Mouse (Mus musculus) layer of hippocampus, adult 18-20 months (tissue): ENCODE results near the gene Cdkal1. TPM values are rescaled to one million over a fixed set of nuclear protein-coding genes. Genes with fewer than 3 reads are reported as not detected.

ENCODE experiments used
- DNase-seq, 2 experiments: peaks; one replicate each; pipeline ENCODE4 v3.0.0; 2022; ENCODE audit warnings: low spot score in 2 of 2
- long read RNA-seq: library from polyadenylated mRNA; stranded (forward); transcript quantifications from one replicate; pipeline ENCODE4 v2.0.0, GENCODE M21; 2021
- total RNA-seq, 2 experiments: library from RNA; stranded (reverse); gene quantifications; 2 replicates each; pipeline ENCODE4 v1.2.3; 2021

The Cdkal1 gene
- total RNA-seq = 10 to 100 TPM; 26.0 to 26.3 TPM
- long read RNA-seq, transcript Cdkal1-201 (16 exons, 2,629 nt) = major isoform, 16 of 21 reads
- long read RNA-seq, partial matches to known transcripts = 3 of 21 reads
- long read RNA-seq, other reads (novel, unspliced or antisense) = 1 of 21 reads

DNA sequence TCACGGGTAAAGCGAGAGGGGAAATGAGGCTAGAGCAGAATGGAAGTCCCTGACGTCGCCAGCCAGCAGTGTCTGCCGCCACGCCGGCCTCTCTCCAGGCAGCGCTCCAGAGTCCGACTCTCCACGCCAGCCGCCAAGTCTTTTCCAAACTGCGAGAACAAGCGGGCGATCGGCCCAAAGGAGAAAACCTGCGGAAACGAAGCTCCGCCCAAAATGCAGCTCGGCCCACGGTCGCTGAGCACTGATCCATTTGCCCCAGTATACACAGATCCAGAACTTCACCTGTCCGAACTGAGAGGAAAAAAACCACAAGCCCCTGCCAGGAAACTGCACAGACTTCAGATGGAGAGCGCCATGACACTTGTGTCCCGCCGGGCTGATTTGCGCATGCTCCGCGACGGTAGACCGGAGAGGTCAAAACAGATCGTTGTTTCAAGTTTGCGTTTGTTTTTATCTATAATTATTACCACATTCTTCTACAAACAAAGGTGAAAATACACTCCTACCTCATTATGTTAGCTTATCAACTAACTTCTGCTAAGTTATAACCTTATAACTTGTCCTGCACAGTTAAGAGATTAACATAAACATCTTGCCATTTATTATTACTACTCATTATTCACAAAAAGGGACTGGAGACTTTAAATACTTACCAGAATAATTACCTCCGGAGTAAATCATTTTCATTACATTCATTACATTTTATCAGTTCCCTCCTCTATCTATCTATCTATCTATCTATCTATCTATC is at the start of gene Cdkal1:
Gene Cdkal1 (minus strand): TSS at position 394 of the 751 bp plus-strand sequence.
- DNase-seq = peak; percentile 61 to 90

DNA sequence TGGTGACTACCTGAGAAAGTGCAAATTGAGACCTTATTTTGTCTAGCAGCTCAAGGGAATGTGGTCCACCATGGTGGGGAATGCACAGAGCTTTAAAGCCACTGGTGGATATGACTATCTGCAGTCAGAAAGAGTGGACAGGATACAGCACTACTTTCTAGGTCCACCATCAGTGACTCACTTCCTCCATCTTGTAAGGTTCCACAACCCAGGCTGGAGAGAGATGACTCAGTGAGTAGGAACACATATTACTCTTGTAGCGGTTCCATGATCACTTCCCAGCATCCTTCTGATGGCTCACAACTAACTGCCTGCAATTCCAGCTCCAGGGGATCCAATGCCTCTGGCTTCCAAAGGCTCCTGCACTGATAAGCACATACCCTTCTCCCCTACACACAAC is 47.9 kb upstream of the Cdkal1 start:
- DNase-seq = no peak

DNA sequence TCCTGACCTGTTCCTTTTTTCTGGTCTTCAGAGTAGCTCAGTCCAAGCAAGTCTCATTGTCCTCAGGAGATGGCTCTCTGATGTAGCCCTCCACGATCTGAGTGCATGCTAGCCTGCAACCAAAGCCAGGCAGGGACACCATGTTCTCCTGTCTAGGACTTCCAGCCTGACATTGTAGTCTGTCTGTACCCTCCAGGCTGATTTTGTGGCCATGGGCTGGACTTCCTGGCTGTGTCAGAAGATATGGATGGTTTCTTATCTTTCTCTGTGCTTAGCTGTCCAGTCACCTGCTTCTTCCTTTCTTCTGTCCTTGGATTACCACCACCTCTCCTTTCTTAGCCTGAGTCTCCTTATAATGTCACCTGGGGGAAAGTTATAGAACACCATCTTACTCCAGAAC is 47.2 kb upstream of the Cdkal1 start:
- no peak for DNase-seq

DNA sequence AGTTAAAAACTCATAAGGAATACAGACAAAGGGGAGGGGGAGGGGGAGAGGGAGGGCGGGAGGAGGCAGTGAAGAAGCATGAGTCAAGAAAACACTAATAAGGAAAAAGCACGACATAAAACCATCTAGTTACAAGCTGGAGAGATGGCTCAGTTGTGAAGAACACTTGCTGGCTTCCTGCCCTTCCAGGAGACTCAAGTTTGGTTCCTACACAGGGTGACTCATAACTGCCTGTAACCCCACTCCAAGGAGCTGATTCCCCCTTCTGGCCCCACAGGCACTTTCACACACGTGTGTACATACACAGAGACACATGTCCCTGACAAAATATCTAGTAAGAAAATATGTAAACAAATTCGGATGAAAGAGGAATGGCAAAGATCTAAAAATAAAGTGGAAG is 46.2 kb upstream of the Cdkal1 start:
- no peak for DNase-seq

DNA sequence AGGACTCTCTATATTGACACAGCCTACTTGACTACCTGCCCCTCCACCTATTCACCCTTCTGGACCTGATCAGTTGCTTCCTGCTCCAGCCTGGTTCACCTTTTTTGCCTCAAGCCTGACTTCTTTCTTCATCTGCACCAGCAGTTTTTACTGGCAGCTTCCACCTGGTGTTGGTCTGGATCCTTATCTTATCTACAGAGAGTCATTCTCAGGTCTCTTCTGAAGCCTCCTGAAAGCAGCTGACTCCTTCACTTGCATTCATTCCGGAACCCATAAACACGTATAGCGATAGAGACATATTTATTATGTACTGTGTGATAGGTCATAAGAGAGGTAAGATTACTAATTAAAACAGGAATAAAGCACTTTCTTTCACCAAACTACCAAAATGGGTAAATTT is 11.3 kb upstream of the Cdkal1 start:
- DNase-seq = no peak

DNA sequence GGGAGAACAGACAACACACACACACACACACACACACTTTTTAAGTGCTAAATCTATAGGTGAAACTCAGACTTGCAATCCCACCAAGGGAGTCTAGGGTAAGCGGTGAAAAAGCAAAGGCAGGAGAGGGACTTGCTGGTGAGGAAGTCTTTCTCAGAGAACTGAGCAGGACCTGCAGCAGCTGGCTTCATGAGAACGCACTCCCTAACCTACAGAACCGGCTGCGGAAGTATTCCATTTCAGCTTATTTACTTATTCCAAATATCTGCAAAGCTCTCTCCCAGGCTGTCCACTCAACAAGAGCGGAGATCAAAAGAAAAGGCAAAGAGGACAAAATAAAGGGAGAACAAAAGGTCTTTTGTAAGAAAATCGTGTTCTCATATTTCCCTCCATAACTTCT is 8.9 kb upstream of the Cdkal1 start:
- DNase-seq = no peak

DNA sequence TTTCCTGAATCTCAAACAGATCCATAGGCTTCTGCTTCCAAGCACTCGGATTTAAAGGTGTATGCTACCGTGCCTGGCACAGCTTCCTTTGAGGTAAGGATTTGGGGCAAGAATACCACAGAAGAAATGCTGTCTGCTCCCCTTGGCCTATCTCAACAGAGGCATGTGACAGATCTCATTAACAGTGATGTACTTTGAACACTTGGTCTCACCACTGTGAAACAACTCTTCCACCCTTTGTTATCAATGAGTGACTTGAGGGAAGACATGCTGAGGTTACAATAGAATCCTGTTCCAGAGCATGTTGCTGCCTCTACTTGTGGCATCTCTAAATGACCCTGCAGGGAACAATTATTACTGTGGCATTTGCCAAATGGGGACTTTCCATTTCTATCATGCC is 4.6 kb upstream of the Cdkal1 start:
- DNase-seq = no peak

DNA sequence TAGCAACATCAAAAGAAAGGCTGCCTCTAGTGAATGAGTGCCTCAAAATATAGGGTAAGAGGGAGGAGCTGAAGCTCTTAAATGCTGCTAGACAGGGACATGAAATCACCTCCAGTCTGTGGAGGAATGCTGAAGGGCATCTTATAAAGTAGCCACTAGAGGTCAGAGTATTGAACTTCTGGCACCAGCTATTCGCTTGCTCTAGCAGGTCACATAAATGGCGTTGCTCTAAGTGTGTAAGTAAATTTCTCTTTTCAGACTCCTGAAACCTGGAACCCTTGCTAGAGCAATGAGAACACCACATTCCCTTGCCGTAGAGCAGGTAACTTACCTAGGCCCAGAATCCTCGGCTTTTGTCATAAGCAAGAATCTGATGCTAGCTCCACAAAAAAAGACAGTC is 2.0 kb upstream of the Cdkal1 start:
- peak in 1 of 2 experiments; percentile 41 for DNase-seq

DNA sequence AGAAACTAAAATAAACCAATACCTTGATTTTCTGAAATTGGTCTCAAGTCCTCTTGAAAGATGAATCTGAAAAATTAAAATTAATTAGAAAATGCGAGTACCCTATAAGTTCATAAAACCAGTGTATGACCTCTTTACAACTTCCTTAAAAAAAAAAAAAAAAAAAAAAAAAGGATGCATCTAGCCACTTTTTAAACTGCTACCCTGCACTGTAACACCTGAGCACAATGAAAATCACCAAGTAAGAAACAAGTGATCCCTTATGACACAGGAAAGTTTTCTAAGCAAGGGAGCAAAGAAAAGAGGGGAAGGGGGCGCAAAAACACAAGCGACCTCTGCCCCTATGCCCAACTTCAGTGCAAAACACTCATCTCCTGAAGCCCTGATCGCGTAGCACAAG is 598 bp downstream of the Cdkal1 start:
- DNase-seq = no peak

DNA sequence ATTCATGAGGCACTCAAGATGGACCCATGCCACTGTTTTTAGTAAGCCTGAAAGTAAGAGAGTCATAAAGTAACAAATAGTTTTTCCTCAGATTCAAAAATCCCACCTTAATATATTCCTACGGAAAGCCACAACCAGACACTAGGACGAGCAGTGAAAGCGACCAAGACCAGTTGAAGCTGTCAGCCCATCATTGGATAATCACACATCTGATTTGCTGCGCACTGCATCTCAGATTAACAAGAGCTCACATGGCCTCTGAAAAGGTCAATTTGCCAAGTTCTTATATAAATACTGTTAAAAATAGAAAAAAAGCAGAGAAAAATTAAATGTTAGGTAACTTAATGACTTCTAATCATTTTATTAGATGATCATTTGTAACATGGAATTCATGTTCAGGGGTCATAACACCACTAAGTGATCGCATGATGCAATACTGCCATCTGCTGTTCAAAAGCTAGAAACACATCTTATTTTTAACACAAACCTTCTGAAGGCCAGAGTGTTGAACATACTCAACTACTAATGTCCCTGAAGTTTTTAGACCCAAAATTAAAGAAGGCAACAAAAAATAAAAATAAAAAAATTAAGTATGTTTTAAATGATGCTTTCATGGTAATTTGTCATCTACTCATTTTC is 16.9 kb downstream of the Cdkal1 start:
- DNase-seq = peak in 1 of 2 experiments; percentile 43

DNA sequence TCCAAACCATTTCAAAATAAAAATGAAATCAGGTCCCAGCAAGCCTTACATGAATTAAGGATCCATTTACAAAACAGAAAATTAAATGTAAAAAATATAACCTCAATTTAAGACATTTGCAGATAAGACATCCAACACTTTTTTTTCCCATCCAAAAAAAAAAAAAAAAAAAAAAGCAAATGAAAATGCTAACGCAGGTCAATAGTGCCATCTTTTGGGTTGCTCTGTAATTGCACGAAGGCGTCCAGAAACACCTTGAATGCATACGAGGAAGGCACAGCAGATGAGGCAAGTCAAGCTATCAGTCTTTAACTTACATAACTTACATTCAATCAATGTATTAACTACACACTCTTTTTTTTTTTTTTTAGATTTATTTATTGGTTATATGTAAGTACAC is 20.3 kb downstream of the Cdkal1 start:
- peak in 1 of 2 experiments; percentile 66 for DNase-seq

DNA sequence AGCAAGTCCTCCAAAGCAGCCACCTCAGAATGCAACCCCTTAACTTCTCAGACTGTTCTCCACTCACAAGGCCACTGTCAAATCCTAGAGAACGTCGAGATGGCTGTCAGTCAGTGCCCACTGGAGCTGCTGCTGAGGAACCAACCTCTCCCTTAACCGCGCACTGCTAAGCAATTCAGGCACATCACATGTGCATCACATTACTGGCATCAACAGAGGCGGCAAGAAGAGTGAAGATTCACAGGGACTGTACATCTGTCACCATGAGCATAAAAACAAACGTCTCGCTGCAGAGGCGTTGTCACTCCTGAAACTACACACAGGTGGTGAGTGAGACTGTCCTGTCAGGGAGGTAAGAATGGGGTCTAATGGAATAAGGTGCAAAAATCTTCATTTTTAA is 21.7 kb downstream of the Cdkal1 start:
- DNase-seq = no peak

DNA sequence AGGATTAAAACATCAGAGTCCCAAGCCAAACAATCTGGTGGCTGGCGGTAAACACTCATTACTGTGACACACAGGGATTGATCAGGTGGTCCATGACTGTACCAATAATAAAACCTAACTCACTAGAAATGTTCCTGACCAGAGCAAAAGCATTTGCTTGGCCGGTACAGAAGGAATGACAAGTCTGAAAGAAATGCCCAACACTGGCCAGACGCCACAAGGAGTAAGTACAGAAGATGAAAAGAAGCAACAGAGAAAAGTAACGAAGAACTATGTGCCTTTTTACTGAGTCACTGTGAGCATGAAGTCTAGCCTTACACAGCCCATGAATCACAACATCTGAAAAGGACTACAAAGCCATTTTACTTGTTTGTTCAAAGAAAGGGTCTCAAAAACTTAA is 24.3 kb downstream of the Cdkal1 start:
- no peak for DNase-seq

DNA sequence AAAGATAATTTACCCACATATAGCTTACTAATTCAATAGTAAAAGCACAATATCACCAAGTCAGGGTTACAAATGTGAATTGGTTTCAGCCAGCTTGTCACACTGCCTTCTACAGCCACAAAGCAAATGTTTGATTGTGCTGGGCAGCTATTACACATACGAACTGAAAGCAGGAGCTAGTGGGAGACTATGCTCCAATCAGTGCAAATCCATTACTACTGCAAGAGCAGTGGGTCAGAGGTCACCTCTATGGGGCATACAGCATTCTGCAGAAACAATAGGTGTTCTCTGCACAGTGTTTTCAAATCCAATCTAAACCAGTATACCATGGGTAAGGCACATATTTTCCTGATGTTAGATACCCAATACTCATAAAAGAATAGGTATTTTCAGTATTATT is 27.4 kb downstream of the Cdkal1 start:
- no peak for DNase-seq

DNA sequence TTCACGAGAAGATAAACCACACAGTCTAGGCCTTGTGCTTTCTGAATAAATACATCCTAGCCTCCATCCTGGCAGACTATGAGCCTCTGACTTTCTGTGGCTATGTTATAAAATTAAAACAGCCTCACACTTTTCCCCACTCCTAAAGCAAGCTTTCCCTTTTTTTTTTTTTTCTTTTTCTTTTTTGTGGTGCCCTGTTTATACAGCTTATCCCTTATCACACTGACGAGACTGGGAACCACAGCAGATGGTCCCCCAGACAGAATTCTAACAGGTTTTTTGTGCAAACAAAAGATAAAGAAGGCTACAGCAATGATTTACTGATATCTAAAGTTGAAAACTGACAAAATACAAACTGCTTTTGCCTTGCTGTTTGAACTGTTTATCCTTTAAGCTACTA is 29.0 kb downstream of the Cdkal1 start:
- no peak for DNase-seq

DNA sequence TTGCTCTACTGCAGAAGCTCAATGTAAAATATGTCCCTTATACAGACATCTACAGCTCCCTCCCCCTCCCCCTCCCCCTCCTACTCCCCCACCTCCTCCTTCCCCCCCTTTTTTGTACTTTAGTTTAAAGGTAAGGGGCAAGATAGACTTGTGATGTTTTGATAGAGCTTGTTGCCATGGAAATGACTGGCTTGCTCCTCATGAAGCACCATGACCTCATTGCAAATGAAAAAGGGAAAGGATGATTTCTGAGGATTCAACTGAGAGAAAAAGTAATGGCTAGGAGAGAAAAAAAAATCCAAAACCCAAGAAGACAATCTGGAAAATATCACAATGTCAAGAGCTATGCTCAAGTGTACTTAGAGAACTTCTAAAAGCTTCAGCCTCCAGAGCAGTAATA is 29.4 kb downstream of the Cdkal1 start:
- no peak for DNase-seq

DNA sequence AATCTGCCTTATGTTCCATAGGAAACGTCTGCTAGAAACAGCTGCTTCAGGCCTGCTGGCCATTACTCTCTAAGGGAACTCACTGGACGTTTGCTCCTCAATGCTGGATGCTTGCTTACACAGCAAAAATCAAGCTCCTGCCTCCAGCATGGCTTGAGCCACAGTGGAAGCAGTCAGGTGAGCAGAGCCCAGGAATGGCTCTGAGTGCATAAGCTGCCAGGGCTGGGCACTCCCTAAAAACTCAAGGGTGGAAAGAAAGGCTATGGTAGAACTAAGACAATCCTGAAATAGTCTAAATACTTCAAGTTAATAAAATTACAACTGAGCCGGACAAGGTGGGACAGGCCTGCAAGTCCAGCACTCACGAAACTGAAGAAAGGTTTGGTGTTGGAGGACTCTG is 30.7 kb downstream of the Cdkal1 start:
- DNase-seq = no peak

DNA sequence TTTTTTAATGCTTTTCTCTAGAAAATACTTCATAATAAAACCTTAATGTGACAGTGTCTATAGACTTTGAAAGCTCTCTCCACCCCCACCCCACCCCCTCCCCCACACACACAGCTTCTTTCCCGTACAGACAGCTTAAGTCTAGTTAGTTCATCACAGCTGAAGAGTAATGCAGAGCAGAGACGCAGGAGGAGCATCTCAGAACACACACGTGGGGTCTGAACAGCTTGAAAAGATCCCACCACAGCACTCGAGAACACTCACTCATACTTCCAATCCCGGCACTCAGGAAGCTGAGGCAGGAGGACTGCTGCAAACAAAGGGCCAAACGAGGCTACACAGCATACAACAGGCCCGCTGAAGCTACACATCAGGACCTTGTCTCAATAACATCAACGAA is 31.1 kb downstream of the Cdkal1 start:
- no peak for DNase-seq

DNA sequence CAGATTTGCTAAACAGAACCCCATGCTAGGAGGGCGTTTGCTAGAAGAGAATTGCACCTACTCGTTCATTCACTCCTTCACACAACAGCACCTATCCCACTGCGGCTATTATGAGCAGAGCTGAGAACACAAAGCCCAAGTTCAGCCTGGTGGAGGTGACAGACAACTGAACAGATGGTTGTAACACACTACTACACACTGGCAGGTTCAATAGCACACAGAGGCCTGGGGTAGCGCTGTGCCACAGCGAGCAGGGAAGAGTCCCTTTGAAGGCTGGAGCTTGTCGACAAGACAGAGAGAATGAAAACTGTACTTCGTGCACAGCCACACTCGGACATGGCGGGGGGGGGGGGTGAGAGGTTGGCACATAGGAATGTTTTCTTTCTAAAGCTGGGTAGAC is 31.6 kb downstream of the Cdkal1 start:
- DNase-seq = peak; percentile 33 to 73

DNA sequence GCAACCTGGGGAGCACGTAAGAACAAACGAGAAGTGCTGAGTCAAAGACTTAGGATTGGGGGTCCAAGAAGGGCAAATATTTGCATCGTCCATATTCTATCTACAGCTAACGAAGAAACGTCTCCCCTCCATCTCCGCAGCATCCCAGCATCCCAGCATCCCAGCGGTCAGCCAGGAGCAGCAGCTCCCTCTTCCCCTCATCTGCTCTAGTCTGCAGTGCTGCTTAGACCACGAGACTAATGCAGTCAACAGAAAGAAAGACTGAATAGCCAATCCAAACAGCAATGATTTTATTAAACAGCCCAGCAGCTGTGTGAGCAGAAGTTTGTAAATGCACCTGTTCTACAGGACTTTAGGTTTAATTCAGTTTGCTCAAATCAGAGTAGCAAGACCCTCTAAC is 32.0 kb downstream of the Cdkal1 start:
- no peak for DNase-seq

DNA sequence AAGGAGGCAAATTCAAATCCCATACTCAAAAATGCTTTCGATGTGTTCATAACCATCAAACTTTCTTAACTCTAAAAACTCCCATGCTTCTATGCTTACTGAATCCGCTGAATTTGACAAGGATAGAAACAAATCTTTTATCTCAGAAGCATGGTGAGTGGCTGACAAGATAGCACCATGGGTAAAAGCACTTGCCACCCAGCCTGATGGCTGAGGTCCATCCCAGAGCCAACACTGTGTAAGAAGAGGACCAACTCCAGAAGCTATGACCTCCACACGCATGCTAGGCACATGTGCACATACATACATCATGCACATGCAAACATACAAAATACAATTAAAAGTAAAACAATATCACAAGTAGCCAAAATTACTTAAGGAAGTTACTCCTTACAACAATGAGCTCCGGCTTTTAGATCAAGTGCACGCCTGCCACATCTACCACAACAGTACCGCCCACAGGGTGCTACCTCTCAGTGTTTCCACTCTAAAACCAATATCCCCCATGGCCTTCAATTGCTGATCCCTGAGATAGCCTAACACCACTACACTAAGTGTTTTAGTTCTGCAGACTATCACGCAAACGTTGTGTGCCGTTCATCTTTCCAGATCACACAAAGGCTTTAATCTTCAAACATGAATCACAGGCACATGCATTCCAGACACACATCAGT is 35.4 kb downstream of the Cdkal1 start:
- no peak for DNase-seq

DNA sequence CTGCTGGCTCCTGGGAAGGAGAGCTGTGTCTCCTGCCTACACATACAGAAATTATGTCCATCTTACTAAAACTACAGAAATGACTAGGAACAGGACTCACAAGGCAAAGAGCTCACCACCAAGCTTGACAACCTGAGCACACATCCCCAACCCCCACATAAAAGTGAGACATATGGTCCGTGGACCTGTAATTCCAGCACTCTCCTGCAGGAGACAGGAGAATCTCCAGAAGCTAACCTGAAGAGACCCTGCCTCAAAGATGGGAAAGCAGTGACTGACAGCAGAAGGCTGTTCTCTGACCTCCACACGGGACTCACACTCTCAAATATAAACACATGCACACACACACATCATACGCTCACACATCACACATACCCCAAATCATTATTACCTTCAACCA is 36.3 kb downstream of the Cdkal1 start:
- DNase-seq = no peak
